Mouse (Mus musculus): ENCODE results near the gene Entpd2.
A peak's percentile ranks its signal among the peaks of the same experiment; 100 is the strongest.

Gene Entpd2

DNA sequence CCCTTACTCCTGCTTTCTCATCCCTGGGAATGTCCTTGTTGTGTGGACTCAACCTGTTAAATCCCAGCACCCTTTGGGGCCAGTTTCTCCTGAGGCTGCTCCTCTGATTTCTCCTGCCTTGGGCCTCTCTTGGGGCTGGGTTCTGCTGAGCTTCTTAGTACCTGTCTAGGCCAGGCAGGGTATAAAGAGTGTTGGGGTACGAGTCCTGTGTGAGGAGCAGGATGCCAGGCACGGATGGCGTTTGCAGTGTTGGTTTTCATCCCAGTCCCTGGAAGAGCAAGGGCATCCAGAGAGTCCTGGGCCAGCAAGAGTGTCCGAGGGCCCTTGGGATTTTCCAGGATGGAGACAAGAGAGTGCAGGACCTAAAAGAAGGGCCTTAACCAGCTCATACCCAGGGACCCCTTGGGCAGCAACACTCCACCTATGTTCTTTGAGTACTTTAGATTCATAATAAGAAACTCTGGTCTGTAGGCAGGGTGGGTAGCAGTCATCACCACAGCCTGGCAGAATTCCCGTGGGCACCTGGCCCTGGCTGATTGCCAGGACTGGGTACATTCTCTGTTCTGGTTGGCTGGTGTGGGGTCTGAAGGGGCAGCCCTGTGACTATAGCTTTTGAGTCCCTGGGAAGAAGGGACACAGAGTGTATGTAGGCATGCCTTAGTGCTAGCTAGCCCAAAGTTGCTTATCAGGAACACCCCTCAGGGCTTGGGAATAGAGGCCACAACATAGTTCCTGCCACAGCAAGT lies 33.9 kb downstream of the Entpd2 start:
- DNase-seq (ENCODE audit: low spot score in 2 of 2) = no peak

- no peak for DNase-seq (ENCODE audit: low spot score in 2 of 2)
Observed at GRCm38 (mm10) chr2:25430395-25431233, 34.9 kb downstream of the Entpd2 start.

GRCm38 (mm10) chr2:25431308-25431855 lies 35.7 kb downstream of the Entpd2 start:
- DNase-seq (ENCODE audit: low spot score in 2 of 2) = no peak

- DNase-seq (ENCODE audit: low spot score in 2 of 2) = no peak
Observed at GRCm38 (mm10) chr2:25432326-25433098, 36.8 kb downstream of the Entpd2 start.

- no peak for DNase-seq (ENCODE audit: low spot score in 2 of 2)
Observed at GRCm38 (mm10) chr2:25433101-25433500, 37.4 kb downstream of the Entpd2 start.

DNA sequence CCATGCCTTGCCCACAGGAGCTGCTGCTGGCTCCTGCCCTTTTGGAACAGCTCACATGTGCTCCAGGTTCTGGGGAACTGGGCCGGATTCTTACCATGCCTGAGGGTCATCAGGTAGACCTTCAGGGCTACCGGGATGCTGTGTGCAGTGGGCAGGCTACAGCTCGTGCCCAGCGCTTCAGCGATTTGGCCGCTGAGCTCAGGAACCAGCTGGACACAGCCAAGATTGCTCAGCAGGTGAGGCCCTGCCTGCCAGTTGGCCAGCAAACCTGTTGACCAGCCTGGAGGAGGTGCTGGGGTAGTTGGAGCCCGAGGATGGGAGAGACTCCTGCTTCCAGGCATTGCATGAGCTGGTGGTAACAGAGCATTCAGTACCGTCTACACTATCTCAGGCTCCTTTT lies 38.6 kb downstream of the Entpd2 start:
- no peak for DNase-seq (ENCODE audit: low spot score in 2 of 2)

DNA sequence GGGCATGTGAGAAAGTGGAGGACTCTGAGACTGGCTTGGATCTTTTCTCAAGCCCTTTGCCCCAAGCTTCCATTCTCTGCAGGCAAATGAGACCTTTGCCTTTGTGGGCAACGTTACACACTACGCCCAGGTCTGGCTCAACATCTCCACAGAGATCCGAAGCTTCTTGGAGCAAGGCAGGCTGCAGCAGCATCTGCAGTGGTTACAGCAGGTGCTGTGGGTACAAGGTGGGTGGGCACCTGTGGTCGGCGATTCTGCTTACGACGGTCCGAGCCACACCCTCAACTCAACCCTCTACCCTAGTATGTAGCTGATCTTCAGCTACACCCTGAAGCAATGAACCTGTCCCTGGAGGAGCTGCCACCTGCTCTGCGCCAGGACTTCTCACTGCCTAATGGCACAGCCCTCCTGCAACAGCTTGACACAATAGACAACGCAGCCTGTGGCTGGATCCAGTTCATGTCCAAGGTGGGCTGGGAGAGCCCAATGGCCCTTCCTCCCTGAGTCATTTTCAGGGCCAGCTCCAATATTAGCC lies 40.7 kb downstream of the Entpd2 start:
- DNase-seq (ENCODE audit: low spot score in 2 of 2) = peak in 1 of 2 experiments; percentile 10

DNA sequence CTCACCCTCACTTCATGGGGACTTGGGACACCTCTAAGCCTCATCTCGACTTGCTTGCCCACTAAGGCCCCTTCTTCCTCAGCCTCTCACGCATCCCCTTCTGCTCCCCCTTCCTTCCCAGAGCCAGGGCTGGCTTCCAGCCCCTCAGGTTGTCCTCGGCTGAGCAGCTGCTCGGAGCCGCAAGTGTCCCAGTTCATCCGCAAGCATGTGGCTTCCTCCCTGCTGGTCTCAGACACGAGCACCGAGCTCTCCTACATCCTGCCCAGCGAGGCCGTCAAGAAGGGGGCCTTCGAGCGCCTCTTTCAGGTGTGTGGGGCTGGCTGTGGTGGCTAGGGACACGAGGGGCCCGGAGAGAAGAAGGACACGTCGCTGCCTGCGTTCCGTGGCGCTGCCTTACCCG lies 45.4 kb downstream of the Entpd2 start:
- DNase-seq (ENCODE audit: low spot score in 2 of 2) = no peak

- no peak for DNase-seq (ENCODE audit: low spot score in 2 of 2)
Observed at GRCm38 (mm10) chr2:25442682-25443081, 47.0 kb downstream of the Entpd2 start.

Measured in right cerebral cortex, postnatal 10 days (tissue).